Mouse (Mus musculus): ENCODE measurements at regions not wholly inside any gene's neighbourhood (a gene's known extent, or its start where the extent isn't known, plus 50 kb on each side); places are given as distances from the start of the nearest gene placed in this dataset.

DNA sequence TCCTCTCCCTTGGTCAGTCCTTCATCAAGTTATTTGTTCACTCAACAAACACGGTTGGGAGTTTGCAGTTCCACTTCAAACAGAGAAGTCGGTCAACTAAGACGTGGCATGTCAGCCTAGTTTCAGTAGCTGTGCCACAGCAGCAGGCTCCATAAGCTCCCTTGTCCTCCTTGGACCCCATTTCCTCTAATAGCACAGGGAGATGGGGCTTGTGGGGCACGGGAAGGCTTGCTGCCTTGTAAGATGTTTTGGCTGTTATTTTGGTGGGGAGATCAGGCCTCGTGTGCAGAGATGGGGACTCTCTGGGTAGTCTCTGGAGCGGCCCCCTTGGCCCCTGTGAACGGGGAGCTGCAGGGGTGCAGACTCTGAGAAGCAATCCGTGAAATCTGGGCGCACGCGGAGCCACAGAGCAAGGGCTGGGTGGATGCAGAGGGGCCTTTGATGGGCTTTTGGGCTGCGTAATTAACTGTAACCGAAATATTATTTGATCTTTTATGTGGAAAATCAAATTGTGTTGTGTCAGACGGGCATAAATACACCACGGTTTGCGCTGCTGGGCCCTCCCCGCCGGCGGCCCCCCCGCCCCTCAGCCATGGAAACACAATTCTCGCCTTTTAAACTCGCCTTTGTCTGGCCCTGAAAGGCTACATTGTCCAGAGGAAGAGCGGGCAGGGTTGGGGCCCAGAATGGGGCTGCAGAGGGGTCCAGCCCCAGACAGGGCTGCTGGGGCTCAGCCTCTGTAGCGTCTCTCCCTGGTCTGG is 137.6 kb downstream of the Mn1 start:
- TF ChIP-seq GATA1 (IDR thresholded peaks at IDR 0.05; ENCODE audit: low read length) (no peak), TAL1 (IDR thresholded peaks at IDR 0.05; ENCODE audit: low read length) (no peak)
